Comparison of ENCODE assay signal across 8 mouse cellular contexts in genomic region chr3:59343026-59343425, GRCm38 (mm10). TPM values are rescaled to one million over a fixed set of nuclear protein-coding genes. Genes with fewer than 3 reads are reported as not detected.
DNase-seq lines count a peak whose midpoint lies in the region; ATAC-seq and TF ChIP-seq lines count a peak whose summit lies in the region.

No protein-coding gene starts in this region.

- no peak for TF ChIP-seq POLR2A in limb, embryonic 14.5 days (IDR thresholded peaks at IDR 0.05; ENCODE audit: borderline replicate concordance, extremely low read depth, insufficient read depth, insufficient read length)

- ATAC-seq in forebrain, embryonic 15.5 days (replicated peaks), result no peak
- ATAC-seq in limb, embryonic 14.5 days (ENCODE audit: low FRiP score, low read depth), result no peak

- H3K4me2 ChIP-seq in forebrain, embryonic 15.5 days (replicated peaks), result peak overlapping the region; percentile 62
- H3K4me2 ChIP-seq in limb, embryonic 14.5 days (replicated peaks; ENCODE audit: low read depth, low read length, severe bottlenecking), result peak overlapping the region; percentile 68

- peak overlapping the region; percentile 66; the same call in 1 of the 2 replicates for H3K4me3 ChIP-seq in left cerebral cortex, adult 2 months
- H3K4me3 ChIP-seq in forebrain, embryonic 15.5 days, result peak overlapping the region; percentile 67
- peak overlapping the region; percentile 71 for H3K4me3 ChIP-seq in limb, embryonic 14.5 days (replicated peaks; ENCODE audit: low read length)

- no peak overlapping the region for H3K27ac ChIP-seq in left cerebral cortex, adult 2 months
- H3K27ac ChIP-seq in forebrain, embryonic 15.5 days (replicated peaks), result no peak overlapping the region
- H3K27ac ChIP-seq in limb, embryonic 14.5 days (replicated peaks; ENCODE audit: low read depth, low read length), result no peak overlapping the region

- WGBS in forebrain, embryonic 15.5 days, result 63% methylated on average over 4 of the region's 4 CpGs
- 44% methylated on average over 4 of the region's 4 CpGs for WGBS in limb, embryonic 14.5 days

- no peaks in the 10 kb centered on the region for H3K36me3 ChIP-seq in forebrain, embryonic 15.5 days
- peaks cover 18% of the 10 kb centered on the region for H3K36me3 ChIP-seq in limb, embryonic 14.5 days (ENCODE audit: control insufficient read depth, insufficient read depth, low read length)

- peaks cover 8% of the 10 kb centered on the region for H3K4me1 ChIP-seq in forebrain, embryonic 15.5 days
- H3K4me1 ChIP-seq in limb, embryonic 14.5 days (ENCODE audit: control insufficient read depth, insufficient read depth, low read length), result peaks cover 7% of the 10 kb centered on the region

- H3K9ac ChIP-seq in forebrain, embryonic 15.5 days (replicated peaks), result no peak overlapping the region
- peak overlapping the region; percentile 71 for H3K9ac ChIP-seq in limb, embryonic 14.5 days (ENCODE audit: low read depth, low read length, severe bottlenecking)

- TF ChIP-seq CTCF in left cerebral cortex, adult 2 months (IDR thresholded peaks at IDR 0.05), result no peak

- DNase-seq in left cerebral cortex, adult 2 months (ENCODE audit: extremely low spot score in 1 of 2, low spot score in 2 of 2), result no peak
- no peak for DNase-seq in left cerebral cortex, adult 11 months (ENCODE audit: low spot score)
- peak; percentile 51 for DNase-seq in heart, postnatal 4 days
- peak; percentile 63 for DNase-seq in limb, embryonic 14.5 days (ENCODE audit: low spot score)
- DNase-seq in skeletal muscle tissue, adult 2 months (ENCODE audit: low read depth, low spot score), result peak; percentile 81
- no peak for DNase-seq in layer of hippocampus, adult 18-20 months (ENCODE audit: low spot score in 2 of 2)
- no peak for DNase-seq in B cell, adult 2 months

- no peaks in the 10 kb centered on the region for H3K27me3 ChIP-seq in forebrain, embryonic 15.5 days
- H3K27me3 ChIP-seq in limb, embryonic 14.5 days (ENCODE audit: control insufficient read depth, insufficient read depth, low read length), result no peaks in the 10 kb centered on the region

- intact Hi-C loops in left cerebral cortex, adult 2 months (cut with DNase I), result no loop called here

- no peaks in the 10 kb centered on the region for H3K9me3 ChIP-seq in forebrain, embryonic 15.5 days
- H3K9me3 ChIP-seq in limb, embryonic 14.5 days (ENCODE audit: control insufficient read depth, low read length), result no peaks in the 10 kb centered on the region

RNA-seq across cellular contexts. Expression of gene Igsf10, which starts 1.2 kb away (rescaled TPM):
- total RNA-seq in left cerebral cortex, adult 2 months (2021), result 1 to 10 TPM; 1.6 to 2.1 TPM
- polyA plus RNA-seq in forebrain, embryonic 15.5 days (2015; fragmentation: Nextera tagmentation; extraction: Ambion mirVana), result 1.9 and 2.4 TPM in 2 replicates
- total RNA-seq in heart, postnatal 4 days (2021), result 10 to 100 TPM; 11.2 to 11.8 TPM
- 18.5 and 20.5 TPM in 2 replicates for polyA plus RNA-seq in limb, embryonic 14.5 days (2012; rRNA removed)
- polyA plus RNA-seq in limb, embryonic 14.5 days (2014; fragmentation: Nextera tagmentation; extraction: Ambion mirVana), result 19.1 and 21.2 TPM in 2 replicates
- total RNA-seq in layer of hippocampus, adult 18-20 months (2021), result 1 to 10 TPM; 1.5 to 2.1 TPM

Comparison
In these comparisons a context has a peak if more than half of its experiments do, and no peak if none do; other contexts are left out.
1. DNase-seq: peak in heart, postnatal 4 days (single experiment), limb, embryonic 14.5 days (single experiment) and skeletal muscle tissue, adult 2 months (single experiment); none in left cerebral cortex, adult 2 months (0 of 2), left cerebral cortex, adult 11 months (single experiment), layer of hippocampus, adult 18-20 months (0 of 2) and B cell, adult 2 months (0 of 2).
2. Peak in every context shown above with its lines, with median percentiles within 50 percentile points of each other: H3K4me3 ChIP-seq.